Mouse (Mus musculus) right cerebral cortex, postnatal 10 days (tissue): ENCODE data around the gene D10Wsu102e.
A peak's percentile ranks its signal among the peaks of the same experiment; 100 is the strongest.

Experiments
- DNase-seq, 2 experiments: peaks; one replicate each; pipeline ENCODE4 v3.0.0; 2021; ENCODE audit warnings: low spot score in 2 of 2

D10Wsu102e gene

DNA sequence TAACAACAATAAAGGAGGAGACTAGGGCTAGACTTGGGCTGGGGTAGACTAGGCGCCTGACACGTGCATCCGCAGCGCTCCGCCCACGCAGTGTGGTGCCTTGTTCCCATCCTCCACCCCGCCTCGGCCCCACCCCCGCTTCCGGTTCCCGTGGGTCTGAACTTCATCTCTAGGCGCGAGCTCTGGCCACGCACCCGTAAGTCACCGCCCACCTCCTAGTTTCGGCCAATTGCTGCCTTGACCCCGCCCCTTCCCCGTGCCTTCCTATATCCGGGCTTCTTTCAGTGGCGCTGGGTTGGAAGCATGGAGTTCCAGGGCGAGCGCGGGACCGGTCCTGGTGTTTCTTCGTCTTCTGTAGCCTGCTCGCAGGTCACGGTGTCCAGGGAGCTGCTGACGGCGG, at the start of gene D10Wsu102e:
Gene D10Wsu102e, plus strand, starts transcription at position 266 of the 400 bp plus-strand sequence.
- peak; percentile 98 to 99 for DNase-seq

DNA sequence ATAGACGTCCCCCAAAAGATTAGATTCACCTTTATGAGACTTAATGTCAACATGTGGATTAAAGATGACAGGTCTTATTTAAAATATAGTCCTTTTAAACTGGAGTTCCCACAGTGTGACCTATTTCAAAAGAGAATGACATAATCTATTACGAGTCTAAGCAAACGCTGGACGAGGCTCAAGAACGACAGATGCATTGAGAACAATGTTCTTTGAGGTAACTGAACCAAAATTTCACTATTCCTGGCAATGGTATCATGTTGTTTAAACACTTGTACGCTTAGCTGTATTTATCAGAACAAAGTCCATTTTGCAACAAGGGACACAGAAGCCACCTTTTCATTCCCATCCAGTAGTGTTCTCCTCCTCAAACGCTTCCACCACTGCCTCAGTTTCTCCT, 49.7 kb upstream of the D10Wsu102e start:
- DNase-seq = no peak

DNA sequence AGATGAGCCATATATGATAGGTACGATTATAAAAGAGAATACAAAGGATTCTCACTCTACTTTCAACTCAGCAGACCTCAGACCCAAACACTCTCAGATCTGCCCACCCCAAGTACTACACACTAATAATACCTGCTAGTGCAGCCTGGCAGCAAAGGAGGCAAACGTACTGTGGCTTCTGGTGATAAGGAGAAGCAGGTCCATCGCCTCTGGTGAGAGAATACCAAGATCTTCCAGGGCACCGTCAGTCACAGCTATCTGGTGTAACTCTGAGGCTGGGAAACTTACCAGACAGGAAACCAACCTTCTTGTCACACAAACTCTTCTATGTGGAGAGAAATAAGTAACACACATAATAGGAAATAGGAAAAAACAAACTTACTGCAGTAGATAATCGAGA, 47.0 kb upstream of the D10Wsu102e start:
- no peak for DNase-seq

DNA sequence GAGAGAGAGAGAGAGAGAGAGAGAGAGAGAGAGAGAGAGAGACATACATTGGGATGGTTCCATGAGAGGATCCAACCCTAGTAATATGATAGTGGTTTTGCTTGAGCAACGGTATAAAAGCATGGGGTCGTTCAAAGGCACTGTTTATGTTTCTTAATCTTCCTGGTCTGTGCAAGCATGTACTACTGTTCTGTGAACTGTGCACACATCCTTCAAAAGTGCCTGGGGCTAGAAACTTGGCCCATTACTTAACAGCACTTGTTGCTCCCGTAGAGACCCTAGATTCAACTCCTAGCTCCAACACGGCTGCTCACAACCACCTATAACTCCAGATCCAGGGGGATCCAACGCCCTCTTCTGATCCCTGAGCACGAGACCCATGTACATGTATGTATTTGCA, 39.6 kb upstream of the D10Wsu102e start:
- DNase-seq = no peak

DNA sequence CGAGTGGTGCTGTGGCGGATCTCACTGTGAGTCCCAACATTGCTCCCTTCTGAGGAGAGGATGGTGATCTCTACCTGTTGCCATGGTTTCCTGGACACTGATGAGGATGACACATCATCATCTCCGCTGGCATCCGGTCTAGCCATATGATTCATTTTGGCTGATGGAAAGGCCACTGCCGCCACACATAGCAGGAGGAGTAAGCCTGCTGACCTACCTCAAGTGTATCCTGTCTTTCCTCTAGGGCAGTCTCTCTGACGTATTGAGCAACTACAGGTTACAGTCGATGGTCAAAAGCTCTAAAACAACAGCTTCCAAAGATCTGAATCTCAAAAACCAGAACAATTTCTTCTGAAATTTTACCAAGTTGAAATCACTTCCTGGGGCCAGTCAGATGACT, 39.2 kb upstream of the D10Wsu102e start:
- no peak for DNase-seq

DNA sequence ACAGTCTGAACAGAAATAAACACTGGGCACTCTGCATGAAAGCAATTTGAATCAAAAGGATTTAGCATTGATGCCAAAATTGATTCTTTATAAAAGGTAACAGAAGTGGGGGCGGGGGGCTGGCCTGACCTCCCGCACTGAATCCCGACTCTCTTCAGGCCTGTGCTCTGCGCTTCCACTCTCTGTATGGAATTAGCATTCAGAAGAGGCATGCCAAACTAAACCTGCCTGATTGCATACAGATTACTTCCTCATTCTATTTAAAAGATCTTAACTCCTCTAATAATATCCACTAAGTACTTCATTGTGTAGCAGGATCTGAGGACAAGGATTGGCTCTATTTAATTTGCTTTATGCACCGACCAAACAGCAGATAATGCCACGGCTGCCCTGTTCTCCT, 38.5 kb upstream of the D10Wsu102e start:
- no peak for DNase-seq

DNA sequence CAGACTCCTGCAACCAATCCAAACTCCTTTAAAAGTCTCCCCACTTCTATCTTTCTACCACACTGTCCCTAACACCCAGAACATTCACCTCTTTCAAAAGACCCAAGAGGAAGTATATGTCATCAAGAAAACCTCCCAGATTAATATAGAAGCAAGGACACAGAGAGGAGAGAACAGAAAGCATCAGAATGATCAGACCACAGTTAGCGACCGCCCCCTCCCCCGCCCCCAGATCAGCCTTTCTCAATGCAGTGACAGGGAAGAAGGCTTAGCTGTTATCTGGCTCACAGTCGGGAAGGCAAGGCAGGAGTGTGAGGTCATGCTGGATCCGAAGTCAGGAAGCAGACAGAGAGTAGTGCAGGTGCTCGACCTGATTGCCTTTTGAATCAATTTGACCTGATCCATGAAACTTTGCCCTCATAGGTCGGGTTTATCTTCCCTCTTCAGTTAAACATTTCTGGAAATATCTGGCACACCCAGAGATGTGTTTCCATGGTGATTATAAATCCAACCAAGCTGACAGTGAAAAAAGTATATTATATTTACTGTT, 37.4 kb upstream of the D10Wsu102e start:
- no peak for DNase-seq

DNA sequence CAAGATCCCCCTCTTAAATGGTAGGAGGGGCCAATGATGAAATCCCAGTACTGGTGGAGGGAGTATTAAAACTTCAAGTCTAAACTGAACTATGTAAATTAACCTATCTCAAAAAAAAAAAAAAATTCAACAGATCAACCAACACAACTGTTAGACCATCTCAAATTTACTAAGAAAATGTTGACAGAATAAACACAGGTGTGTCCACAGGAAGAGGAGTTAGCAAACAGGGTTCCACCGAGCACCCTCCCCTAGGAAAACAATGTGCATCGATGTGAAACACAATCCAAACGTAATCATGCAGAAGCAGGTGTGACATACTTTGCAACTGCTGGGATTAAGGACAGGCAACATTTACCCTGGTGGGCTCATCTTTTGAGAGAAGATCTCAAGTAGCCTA, 35.1 kb upstream of the D10Wsu102e start:
- DNase-seq = no peak

DNA sequence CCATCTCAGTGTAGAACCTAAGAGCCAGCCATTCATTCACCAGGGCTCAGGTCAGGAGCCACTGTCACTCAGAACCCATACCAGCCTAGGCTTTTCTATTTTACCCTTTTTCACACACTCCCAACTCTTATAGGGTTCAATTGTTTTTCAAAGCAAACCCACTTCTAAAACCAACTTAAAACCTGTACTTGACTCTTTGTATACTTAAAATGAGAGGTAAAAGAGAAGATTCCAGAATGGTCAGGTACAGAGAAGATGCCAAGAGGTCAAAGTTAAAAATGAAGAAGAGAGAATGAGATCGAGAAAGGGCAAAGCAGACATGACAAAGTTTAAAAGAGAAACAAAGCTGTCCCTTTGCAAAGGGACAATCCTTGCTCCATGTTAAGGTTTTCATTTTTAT, 34.1 kb upstream of the D10Wsu102e start:
- DNase-seq = no peak

DNA sequence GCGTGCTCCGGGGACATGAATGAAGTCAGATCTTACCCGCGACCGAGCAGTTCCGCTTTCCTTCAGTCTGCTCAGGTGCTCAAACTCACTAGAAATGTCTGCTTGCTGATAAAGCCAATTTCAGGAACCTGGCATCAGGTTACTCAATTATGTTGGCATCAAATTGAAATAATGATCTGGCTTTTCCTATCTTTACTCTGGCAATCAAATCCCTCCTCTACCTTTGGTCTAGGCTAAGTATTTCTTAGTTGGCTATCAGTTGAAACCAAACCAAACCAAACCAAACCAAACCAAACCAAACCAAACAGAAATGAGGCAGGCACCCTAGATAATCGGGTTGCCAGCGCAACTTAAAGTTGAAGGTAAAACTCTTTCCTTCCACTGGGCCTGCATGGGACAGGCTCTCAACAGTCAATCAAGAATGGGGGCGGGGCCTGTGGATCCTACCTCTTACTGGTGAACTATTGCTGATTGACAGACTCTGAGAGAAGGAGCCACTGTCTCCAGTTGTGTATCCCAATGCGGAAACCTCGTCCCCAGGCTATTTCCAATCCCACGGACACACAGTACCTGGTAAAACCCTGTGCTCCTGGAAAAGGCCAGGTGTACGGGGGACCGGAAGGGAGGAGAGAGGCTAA, 33.3 kb upstream of the D10Wsu102e start:
- DNase-seq = no peak

DNA sequence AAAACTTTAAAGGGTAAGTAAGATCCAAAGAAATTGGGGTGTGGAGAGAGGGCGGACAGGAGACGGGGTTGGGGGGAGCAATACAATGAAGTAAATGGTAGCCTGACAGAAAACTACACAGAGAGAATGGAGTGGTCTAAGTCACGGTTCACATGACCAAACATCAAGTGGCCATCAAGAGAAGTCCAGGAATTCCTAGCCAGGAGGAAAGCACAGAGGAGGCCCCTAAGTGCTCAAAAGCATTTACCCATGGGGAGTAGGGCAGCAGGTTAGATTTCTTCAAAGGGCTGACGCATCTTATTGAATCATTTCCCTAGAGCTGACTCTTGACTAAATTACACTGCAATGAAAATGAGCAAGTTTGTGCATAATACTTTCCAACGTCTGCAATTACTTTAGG, 31.2 kb upstream of the D10Wsu102e start:
- DNase-seq = no peak

DNA sequence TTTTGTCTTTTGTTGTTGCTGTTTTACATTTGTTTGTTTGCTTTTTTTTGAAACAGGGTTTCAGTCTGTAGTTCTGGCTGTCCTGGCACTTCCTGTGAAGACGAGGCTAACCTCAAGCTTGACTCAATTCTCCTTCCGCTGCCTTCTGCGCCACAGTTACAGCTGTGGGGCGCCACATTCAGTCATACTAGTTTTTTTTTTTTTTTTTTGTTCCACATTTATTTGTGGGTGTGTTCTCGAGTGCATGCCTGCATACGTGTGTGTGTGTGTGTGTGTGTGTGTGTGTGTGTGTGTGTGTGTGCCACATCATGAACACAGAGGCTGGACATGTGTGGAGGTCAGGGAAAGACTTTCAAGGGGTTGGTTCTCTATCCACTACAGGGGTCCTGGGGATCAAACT, 29.7 kb upstream of the D10Wsu102e start:
- no peak for DNase-seq

DNA sequence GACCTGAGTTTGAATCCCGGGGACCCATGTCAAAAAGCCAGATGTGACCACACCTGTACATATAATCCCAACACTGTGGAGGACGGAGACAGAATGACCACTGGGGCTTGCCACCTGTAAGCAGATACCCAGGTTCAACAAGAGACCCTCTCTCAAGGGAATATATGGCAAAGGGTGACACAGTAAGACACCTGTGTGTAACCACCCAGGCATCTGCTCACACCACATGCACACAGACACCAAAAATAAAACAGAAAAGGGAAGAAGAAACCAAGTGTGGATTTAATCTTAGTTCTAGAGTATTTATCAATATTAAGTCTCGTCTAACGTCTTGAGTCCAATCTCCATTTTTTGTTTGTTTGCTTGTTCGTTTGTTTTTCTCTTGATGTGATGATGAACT, 28.2 kb upstream of the D10Wsu102e start:
- no peak for DNase-seq

DNA sequence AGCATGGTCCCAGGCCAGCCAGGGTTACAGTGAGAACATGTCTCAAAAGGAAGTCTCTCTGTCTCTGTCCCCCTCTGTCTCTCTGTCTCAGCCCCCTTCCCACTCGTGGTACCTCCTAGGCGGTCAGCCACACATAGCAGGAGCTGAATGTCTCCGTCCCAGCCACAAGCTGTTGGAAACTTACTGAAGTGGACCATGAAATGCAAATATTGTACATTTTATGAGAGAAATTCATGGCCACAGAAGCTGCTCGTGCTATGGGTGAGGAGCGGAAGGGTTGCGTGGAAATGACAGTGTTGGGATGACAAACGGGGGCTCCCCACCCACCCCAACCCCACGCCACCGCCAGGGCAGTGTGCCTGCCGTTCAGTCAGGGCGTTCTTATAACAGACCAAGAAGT, 27.4 kb upstream of the D10Wsu102e start:
- no peak for DNase-seq

DNA sequence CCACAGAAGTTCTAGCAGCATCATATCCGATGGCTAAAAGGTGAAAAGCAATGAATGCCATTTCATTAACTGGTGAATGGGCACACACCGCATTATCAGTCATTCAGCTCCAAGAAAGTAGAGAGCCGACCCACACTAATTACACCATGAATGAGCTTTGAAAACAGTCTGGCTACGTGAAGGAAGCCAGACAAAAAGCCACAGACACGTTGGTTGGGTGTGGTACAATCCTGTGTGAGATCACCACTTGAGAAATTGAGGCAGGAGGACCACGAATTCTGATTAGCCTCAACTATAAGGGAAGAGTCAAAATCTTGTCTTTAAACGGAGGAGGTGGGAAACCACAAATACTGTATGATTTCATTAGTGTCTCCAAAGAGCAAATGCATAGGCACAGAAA, 23.7 kb upstream of the D10Wsu102e start:
- no peak for DNase-seq

DNA sequence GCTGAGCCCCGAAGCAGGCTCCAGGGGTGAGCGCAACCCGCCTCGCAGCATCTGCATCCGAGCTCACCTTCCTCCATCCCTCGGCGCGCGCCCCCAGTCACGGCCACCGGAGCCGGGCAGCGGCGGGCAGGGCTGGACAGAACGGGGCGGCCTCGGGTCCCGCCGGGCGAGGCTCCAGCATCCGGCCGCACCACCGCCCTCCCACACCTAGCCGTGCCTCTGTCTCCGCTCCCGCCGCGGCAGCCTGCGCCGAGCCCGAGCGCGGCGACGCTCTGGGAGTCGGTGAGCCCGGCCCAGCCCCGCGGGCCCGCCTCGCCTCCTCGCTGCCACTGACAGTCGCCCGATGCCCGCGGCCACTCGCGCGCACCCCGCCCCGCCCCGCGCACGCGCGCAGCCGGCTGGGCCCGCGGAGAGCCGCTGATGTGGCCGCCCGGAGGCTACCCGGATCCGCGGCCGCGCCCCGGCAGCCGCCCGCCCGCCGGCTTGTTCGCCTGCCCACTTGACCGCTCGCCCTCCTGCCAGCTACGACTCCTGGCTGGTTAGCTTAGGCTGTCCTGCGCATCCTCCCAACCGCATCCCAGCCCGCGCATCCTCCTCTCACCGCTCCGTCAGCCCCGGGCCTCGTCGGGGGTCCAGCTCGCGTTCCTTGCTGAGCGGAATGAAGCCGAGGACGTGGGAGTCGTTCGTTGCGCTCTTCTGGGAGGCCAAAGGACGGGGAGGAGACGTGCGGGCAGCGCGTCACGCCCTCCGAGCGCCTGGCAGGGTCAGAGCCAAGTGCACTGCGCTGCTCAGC, 22.7 kb upstream of the D10Wsu102e start, which contains the start of gene Slc41a2:
Gene Slc41a2, minus strand, starts transcription at position 724 of the 793 bp plus-strand sequence.
- DNase-seq = peak; percentile 73 to 78

DNA sequence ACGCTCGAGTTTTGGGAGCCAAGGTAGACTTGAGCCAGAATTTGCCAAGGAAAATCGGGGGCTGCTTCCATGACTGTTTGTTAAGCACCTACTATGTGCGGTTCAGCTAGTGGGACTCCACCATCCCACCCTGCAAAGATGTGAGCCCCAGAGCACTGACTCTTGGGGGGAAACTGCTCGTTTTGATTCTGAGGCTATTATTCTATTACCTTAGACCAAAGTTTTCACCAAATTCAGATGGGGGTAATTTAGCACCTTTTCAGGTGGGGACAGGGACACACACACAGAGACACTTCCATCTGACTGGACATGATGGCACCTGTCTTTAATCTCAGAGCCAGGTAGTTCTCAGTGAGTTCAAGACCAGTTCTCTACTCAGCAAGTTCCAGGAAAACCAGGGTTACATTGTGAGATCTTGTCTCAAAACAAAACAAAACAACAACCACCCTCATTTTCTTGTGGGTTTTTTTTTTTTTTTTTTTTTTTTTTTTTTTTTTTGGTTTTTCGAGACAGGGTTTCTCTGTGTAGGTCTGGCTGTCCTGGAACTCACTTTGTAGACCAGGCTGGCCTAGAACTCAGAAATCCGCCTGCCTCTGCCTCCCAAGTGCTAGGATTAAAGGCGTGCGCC, 21.9 kb upstream of the D10Wsu102e start:
- DNase-seq = no peak

DNA sequence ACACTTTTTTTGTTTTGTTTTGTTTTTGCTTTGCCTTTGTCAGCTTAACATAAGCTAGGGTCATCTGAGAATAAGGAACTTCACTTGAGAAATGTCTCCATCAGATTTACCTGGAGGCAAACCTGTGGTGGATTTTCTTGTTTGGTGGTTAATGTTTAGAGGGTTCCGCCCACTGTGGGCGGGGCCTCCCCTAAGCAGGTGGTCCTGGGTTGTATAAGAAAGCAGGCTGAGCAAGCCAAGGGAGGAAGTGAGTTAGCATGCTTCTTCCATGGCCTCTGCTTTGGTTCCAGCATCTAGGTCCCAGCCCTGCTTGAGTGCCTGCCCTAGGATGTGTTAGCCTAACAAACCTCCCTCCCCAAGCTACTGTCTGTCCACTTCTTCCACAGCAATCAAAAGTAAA, 18.8 kb upstream of the D10Wsu102e start:
- no peak for DNase-seq

DNA sequence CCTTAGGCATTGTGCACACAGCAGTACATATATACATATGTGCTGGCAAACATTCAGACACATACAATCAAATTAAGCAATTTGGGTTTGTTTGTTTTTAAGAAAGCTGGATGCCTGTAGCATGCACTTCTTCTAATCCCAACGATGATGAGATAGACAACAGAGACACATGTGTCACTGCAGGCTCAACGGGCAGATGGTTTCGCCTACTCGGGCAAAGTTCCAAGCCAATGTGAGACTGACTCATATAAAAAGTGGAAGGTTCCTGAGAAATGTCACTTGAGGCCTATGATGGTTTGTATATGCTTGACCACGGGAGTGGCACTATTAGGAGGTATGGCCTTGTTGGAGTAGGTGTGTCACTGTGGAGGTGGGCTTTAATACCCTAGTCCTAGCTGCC, 16.9 kb upstream of the D10Wsu102e start:
- DNase-seq = no peak

DNA sequence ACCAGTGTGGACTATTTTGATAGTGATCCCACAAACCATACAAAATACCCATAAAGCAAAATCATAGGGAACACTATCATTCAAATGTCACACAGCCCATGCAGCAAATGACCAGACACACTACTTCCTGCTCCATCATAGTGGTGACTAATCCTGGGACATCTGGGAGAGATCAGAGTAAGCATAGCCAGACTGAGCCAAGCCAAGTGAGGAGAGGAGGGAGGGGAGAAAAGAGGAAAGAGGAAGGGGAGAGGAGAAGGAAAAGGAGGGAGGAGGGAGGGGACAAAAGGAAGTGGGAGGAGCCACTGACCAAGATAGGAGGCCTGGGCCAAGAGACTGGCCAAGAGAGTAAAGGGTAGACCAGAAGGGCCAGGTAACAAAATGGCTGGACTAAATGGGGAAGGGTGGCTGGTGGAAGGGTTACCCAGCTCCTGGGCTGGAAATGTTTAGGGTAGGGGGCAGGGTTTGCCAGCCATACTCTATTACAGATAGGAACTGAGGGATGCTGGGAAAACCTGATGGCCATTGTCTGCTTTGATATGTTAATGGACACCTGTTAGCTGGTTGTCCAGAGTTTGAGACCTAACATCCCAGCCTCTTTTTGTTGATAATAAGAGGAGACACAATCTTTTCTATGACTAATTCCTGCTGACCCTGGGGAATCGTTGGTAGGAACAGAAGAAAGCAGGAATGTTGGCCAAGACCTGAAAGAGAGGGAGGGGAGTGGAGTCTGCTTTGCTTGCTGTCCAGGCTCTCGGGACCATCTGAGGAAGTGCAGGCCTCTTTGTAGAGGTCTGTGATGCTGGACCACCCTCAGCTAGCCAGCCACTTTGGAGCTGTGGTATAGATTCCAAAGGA, 16.0 kb upstream of the D10Wsu102e start:
- DNase-seq = no peak

DNA sequence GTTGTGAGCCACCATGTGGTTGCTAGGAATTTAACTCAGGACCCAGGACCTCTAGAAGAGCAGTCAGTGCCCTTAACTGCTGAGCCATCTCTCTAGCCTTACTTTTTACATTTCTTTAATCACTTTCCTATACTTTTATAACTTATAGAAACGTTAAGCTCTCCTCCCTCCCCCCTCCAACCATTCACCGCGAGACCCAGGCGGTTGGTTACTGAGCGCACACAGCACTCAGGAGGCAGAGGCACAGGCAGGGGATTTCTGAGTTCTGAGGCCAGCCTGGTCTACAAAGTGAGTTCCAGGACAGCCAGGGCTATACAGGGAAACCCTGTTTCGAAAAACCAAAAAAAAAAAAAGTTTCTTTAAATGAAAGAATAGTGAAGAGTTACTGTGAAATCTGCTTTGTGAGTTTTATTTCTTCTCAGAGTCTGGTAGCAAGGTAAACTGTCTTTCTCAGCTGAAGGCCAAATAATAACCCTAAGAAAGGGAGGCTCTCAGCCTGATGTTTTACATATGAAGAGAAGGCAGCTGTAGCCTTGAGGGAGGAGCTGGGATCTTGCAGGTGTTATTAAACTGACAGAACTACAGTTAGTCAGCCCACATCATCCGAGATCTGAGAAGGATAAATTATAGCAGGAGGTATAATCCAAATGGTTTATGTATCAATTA, 14.2 kb upstream of the D10Wsu102e start:
- DNase-seq = no peak
